Mouse (Mus musculus): Measurements from ENCODE around the gene Gorasp2. TPM values are rescaled to one million over a fixed set of nuclear protein-coding genes. Genes with fewer than 3 reads are reported as not detected.
A peak's percentile ranks its signal among the peaks of the same experiment; 100 is the strongest.

Gene Gorasp2
- total RNA-seq, 2 experiments from 2014 or later, result 9.6 to 31.4 TPM

- ATAC-seq (replicated peaks; ENCODE audit: low FRiP score, poor library complexity, severe bottlenecking), result no peak
Measured at GRCm38 (mm10) chr2:70651820-70652219, 9.6 kb upstream of the Gorasp2 start.

- no peak for ATAC-seq (replicated peaks; ENCODE audit: low FRiP score, poor library complexity, severe bottlenecking)
Measured at GRCm38 (mm10) chr2:70657083-70657482, 4.3 kb upstream of the Gorasp2 start.

GRCm38 (mm10) chr2:70661715-70662495 lies 529 bp downstream of the Gorasp2 start, which contains the start of gene Gm26558:
Gene Gm26558 (minus strand): TSS chr2:70662108.
- peak; percentile 60 for ATAC-seq (replicated peaks; ENCODE audit: low FRiP score, poor library complexity, severe bottlenecking)

- no peak for ATAC-seq (replicated peaks; ENCODE audit: low FRiP score, poor library complexity, severe bottlenecking)
Measured at GRCm38 (mm10) chr2:70663764-70664163, 2.4 kb downstream of the Gorasp2 start.

- ATAC-seq (replicated peaks; ENCODE audit: low FRiP score, poor library complexity, severe bottlenecking), result no peak
Measured at GRCm38 (mm10) chr2:70667016-70667415, 5.6 kb downstream of the Gorasp2 start.

- ATAC-seq (replicated peaks; ENCODE audit: low FRiP score, poor library complexity, severe bottlenecking), result no peak
Measured at GRCm38 (mm10) chr2:70669241-70669640, 7.9 kb downstream of the Gorasp2 start.

GRCm38 (mm10) chr2:70669896-70670295 lies 8.5 kb downstream of the Gorasp2 start:
- ATAC-seq (replicated peaks; ENCODE audit: low FRiP score, poor library complexity, severe bottlenecking), result no peak

GRCm38 (mm10) chr2:70672476-70672875 lies 11.1 kb downstream of the Gorasp2 start:
- no peak for ATAC-seq (replicated peaks; ENCODE audit: low FRiP score, poor library complexity, severe bottlenecking)

- ATAC-seq (replicated peaks; ENCODE audit: low FRiP score, poor library complexity, severe bottlenecking), result no peak
Measured at GRCm38 (mm10) chr2:70673445-70674126, 12.2 kb downstream of the Gorasp2 start.

GRCm38 (mm10) chr2:70682324-70682723 lies 20.9 kb downstream of the Gorasp2 start:
- ATAC-seq (replicated peaks; ENCODE audit: low FRiP score, poor library complexity, severe bottlenecking), result no peak

- ATAC-seq (replicated peaks; ENCODE audit: low FRiP score, poor library complexity, severe bottlenecking), result no peak
Measured at GRCm38 (mm10) chr2:70688454-70689078, 27.2 kb downstream of the Gorasp2 start.

GRCm38 (mm10) chr2:70690195-70690594 lies 28.8 kb downstream of the Gorasp2 start:
- no peak for ATAC-seq (replicated peaks; ENCODE audit: low FRiP score, poor library complexity, severe bottlenecking)

GRCm38 (mm10) chr2:70695712-70696111 lies 34.3 kb downstream of the Gorasp2 start:
- ATAC-seq (replicated peaks; ENCODE audit: low FRiP score, poor library complexity, severe bottlenecking), result no peak

- ATAC-seq (replicated peaks; ENCODE audit: low FRiP score, poor library complexity, severe bottlenecking), result no peak
Measured at GRCm38 (mm10) chr2:70700851-70701250, 39.5 kb downstream of the Gorasp2 start.

- no peak for ATAC-seq (replicated peaks; ENCODE audit: low FRiP score, poor library complexity, severe bottlenecking)
Measured at GRCm38 (mm10) chr2:70701571-70701970, 40.2 kb downstream of the Gorasp2 start.

GRCm38 (mm10) chr2:70702403-70702802 lies 41.0 kb downstream of the Gorasp2 start:
- no peak for ATAC-seq (replicated peaks; ENCODE audit: low FRiP score, poor library complexity, severe bottlenecking)

- no peak for ATAC-seq (replicated peaks; ENCODE audit: low FRiP score, poor library complexity, severe bottlenecking)
Measured at GRCm38 (mm10) chr2:70708986-70709730, 47.8 kb downstream of the Gorasp2 start.

GRCm38 (mm10) chr2:70710236-70710635 lies 48.9 kb downstream of the Gorasp2 start:
- ATAC-seq (replicated peaks; ENCODE audit: low FRiP score, poor library complexity, severe bottlenecking), result no peak

GRCm38 (mm10) chr2:70710878-70711277 lies 49.5 kb downstream of the Gorasp2 start:
- ATAC-seq (replicated peaks; ENCODE audit: low FRiP score, poor library complexity, severe bottlenecking), result no peak

GRCm38 (mm10) chr2:70723610-70724243 lies 62.4 kb downstream of the Gorasp2 start:
- ATAC-seq (replicated peaks; ENCODE audit: low FRiP score, poor library complexity, severe bottlenecking), result no peak

Measured in erythroid progenitor cell, adult 5-6 weeks (primary cell).